Mouse (Mus musculus) mature B cell (primary cell): Measurements from ENCODE around the gene Zfp638.
"Not testable (repeated sequence)": the region's sequence is repeated elsewhere in the genome, so short reads cannot be mapped to it uniquely, and the experiment has no call there.

Experiments
- in situ Hi-C: fragments of 300-500 bp; cut with MboI; formaldehyde crosslinking; loops from 2 replicates; pipeline ENCODE4 v1.14.3; 2019

Zfp638 gene

GRCm38 (mm10) chr6:84009915-84010302 is 143.0 kb downstream of the Zfp638 start:
- in situ Hi-C loops = no loop called here

- in situ Hi-C loops = no loop called here
Observed at GRCm38 (mm10) chr6:84010303-84011225, 143.7 kb downstream of the Zfp638 start.

- in situ Hi-C loops = not testable (repeated sequence)
Observed at GRCm38 (mm10) chr6:84014961-84015683, 148.2 kb downstream of the Zfp638 start.

- in situ Hi-C loops = no loop called here
Observed at GRCm38 (mm10) chr6:84016851-84017250, 149.9 kb downstream of the Zfp638 start.

- in situ Hi-C loops = no loop called here
Observed at GRCm38 (mm10) chr6:84017392-84017791, 150.5 kb downstream of the Zfp638 start.

GRCm38 (mm10) chr6:84018906-84019550 is 152.1 kb downstream of the Zfp638 start:
- in situ Hi-C loops = no loop called here

GRCm38 (mm10) chr6:84020002-84020401 is 153.1 kb downstream of the Zfp638 start:
- in situ Hi-C loops = no loop called here

- in situ Hi-C loops = no loop called here
Observed at GRCm38 (mm10) chr6:84021990-84022389, 155.1 kb downstream of the Zfp638 start.

- in situ Hi-C loops = no loop called here
Observed at GRCm38 (mm10) chr6:84025636-84026035, 158.7 kb downstream of the Zfp638 start.

GRCm38 (mm10) chr6:84028791-84029190 is 161.9 kb downstream of the Zfp638 start:
- in situ Hi-C loops = no loop called here

GRCm38 (mm10) chr6:84029775-84030174 is 162.9 kb downstream of the Zfp638 start:
- in situ Hi-C loops = no loop called here

GRCm38 (mm10) chr6:84032516-84032915 is 165.6 kb downstream of the Zfp638 start:
- in situ Hi-C loops = not testable (repeated sequence)
